Mouse (Mus musculus) ES-E14 (cell line): Measurements from ENCODE around the gene Poln. TPM values are rescaled to one million over a fixed set of nuclear protein-coding genes. Genes with fewer than 3 reads are reported as not detected.

ENCODE experiments used
- DNase-seq: peaks from one replicate; pipeline ENCODE4 v3.0.0-alpha.2; 2013; ENCODE audit warnings: low read depth, low spot score
- H3K27ac ChIP-seq: 2 replicates; pipeline ENCODE4 v1.5.1; 2012; ENCODE audit warnings: low read depth, mild to moderate bottlenecking, low read length, moderate library complexity, mixed read lengths; ENCODE audit not compliant: poor library complexity, insufficient read depth, severe bottlenecking
- H3K36me3 ChIP-seq: 2 replicates; pipeline ENCODE4 v1.6.1; 2012; ENCODE audit warnings: mild to moderate bottlenecking, low read length, moderate library complexity, mixed read lengths; ENCODE audit not compliant: control insufficient read depth, poor library complexity, insufficient read depth, severe bottlenecking
- H3K4me1 ChIP-seq, 2 experiments: fragments of 150-350 bp in 1 of 2; sonication (generic) in 1 of 2; 2 replicates each; pipeline ENCODE4 v1.6.1; 2012; ENCODE audit warnings: low read length in 2 of 2, mild to moderate bottlenecking in 1 of 2, mixed read lengths in 1 of 2; ENCODE audit not compliant: control insufficient read depth in 2 of 2, insufficient read depth in 2 of 2, poor library complexity in 1 of 2
- H3K4me3 ChIP-seq, 2 experiments: fragments of 150-350 bp in 1 of 2; sonication (generic) in 1 of 2; 2 replicates each; pipeline ENCODE4 v1.5.1; 2012; ENCODE audit warnings: low read length in 2 of 2, low read depth in 1 of 2, mild to moderate bottlenecking in 1 of 2, mixed read lengths in 1 of 2; ENCODE audit not compliant: insufficient read depth in 1 of 2, poor library complexity in 1 of 2, severe bottlenecking in 1 of 2
- H3K9ac ChIP-seq: 2 replicates; pipeline ENCODE4 v1.6.1; 2012; ENCODE audit warnings: low read depth, mild to moderate bottlenecking, low read length, mixed read lengths; ENCODE audit not compliant: poor library complexity, insufficient read depth, severe bottlenecking
- H3K9me3 ChIP-seq: fragments of 150-350 bp; sonication (generic); 2 replicates; pipeline ENCODE4 v1.6.1; 2012; ENCODE audit warnings: low read depth, mild to moderate bottlenecking, low read length; ENCODE audit not compliant: control insufficient read depth, insufficient read depth
- CHD2 ChIP-seq: IDR thresholded peaks from 2 replicates; pipeline ENCODE4 v1.6.1; 2014; ENCODE audit warnings: mild to moderate bottlenecking, low read depth, low read length, inconsistent platforms
- HCFC1 ChIP-seq: IDR thresholded peaks from 2 replicates; pipeline ENCODE4 v1.6.1; 2012; ENCODE audit warnings: low read length, inconsistent platforms, borderline replicate concordance; ENCODE audit not compliant: insufficient read depth
- MAFK ChIP-seq: IDR thresholded peaks from 2 replicates; pipeline ENCODE4 v1.6.1; 2014; ENCODE audit warnings: mild to moderate bottlenecking, low read depth, low read length, inconsistent platforms; ENCODE audit not compliant: insufficient read depth
- ZC3H11A ChIP-seq: IDR thresholded peaks from 2 replicates; pipeline ENCODE4 v1.6.1; 2012; ENCODE audit warnings: low read depth, mild to moderate bottlenecking, inconsistent platforms, low read length, borderline replicate concordance
- ZNF384 ChIP-seq: IDR thresholded peaks from 2 replicates; pipeline ENCODE4 v1.6.1; 2012; ENCODE audit warnings: low read depth, low read length, inconsistent platforms
- in situ Hi-C, 2 experiments: fragments of 600-800 bp; cut with MboI; formaldehyde crosslinking; loops; one replicate each; pipeline ENCODE4 v1.15.1; 2025; ENCODE audit warnings: low sequenced_read_pairs in 2 of 2, inconsistent platforms in 1 of 2; ENCODE audit not compliant: unreplicated experiment in 2 of 2
- total RNA-seq: library from RNA; depleted of rRNA; stranded (reverse); fragments of 300-350 nt; gene quantifications from 2 replicates; pipeline ENCODE4 v1.2.3, GENCODE M21; 2012

The Poln gene
- total RNA-seq, 1 experiment: 0.18 TPM

- in situ Hi-C loops: no loop called here
- Histone ChIP-seq H3K36me3 (no peaks in the 10 kb centered on the region; the same call in 1 of the 2 replicates), H3K4me3 (no peak overlapping the region; a peak in 1 of 4 replicates), H3K9me3 (no peaks in the 10 kb centered on the region), H3K4me1 (peaks cover 4 to 11% of the 10 kb centered on the region in 2 experiments; a peak in 3 of 4 replicates), H3K9ac (no peak overlapping the region), H3K27ac (no peak overlapping the region)
- TF ChIP-seq CHD2 (no peak), ZC3H11A (no peak), MAFK (no peak), ZNF384 (no peak), HCFC1 (no peak)
- no peak for DNase-seq
Measured at GRCm38 (mm10) chr5:34167857-34168256, 1.4 kb downstream of the Poln start.

GRCm38 (mm10) chr5:34165793-34166192 is 3.5 kb downstream of the Poln start:
- no peaks in the 10 kb centered on the region; the same call in 1 of the 2 replicates for H3K36me3 ChIP-seq
- DNase-seq: no peak
- no peak overlapping the region for H3K9ac ChIP-seq
- TF ChIP-seq ZC3H11A (no peak), HCFC1 (no peak), MAFK (no peak), ZNF384 (no peak), CHD2 (no peak)
- H3K27ac ChIP-seq: no peak overlapping the region
- peaks cover 2 to 11% of the 10 kb centered on the region in 2 experiments; a peak in 3 of 4 replicates for H3K4me1 ChIP-seq
- no peaks in the 10 kb centered on the region for H3K9me3 ChIP-seq
- H3K4me3 ChIP-seq: no peak overlapping the region
- in situ Hi-C loops: no loop called here

GRCm38 (mm10) chr5:34148476-34148875 is 20.8 kb downstream of the Poln start:
- no peaks in the 10 kb centered on the region for H3K36me3 ChIP-seq
- no peak for TF ChIP-seq ZC3H11A
- no peak for TF ChIP-seq CHD2
- no peak for TF ChIP-seq HCFC1
- no peak for TF ChIP-seq ZNF384
- no peak for TF ChIP-seq MAFK
- H3K9me3 ChIP-seq: no peaks in the 10 kb centered on the region
- no peaks in the 10 kb centered on the region for H3K4me1 ChIP-seq
- DNase-seq: no peak
- in situ Hi-C loops: no loop called here
- H3K9ac ChIP-seq: no peak overlapping the region
- no peak overlapping the region for H3K4me3 ChIP-seq
- no peak overlapping the region for H3K27ac ChIP-seq

GRCm38 (mm10) chr5:34147554-34147953 is 21.7 kb downstream of the Poln start:
- TF ChIP-seq HCFC1 (no peak), MAFK (no peak), CHD2 (no peak), ZC3H11A (no peak), ZNF384 (no peak)
- no peaks in the 10 kb centered on the region for H3K36me3 ChIP-seq
- DNase-seq: no peak
- H3K27ac ChIP-seq: no peak overlapping the region
- in situ Hi-C loops: no loop called here
- no peak overlapping the region for H3K9ac ChIP-seq
- H3K4me1 ChIP-seq: no peaks in the 10 kb centered on the region
- H3K9me3 ChIP-seq: no peaks in the 10 kb centered on the region
- H3K4me3 ChIP-seq: no peak overlapping the region

- Histone ChIP-seq H3K27ac (no peak overlapping the region), H3K36me3 (no peaks in the 10 kb centered on the region), H3K4me1 (no peaks in the 10 kb centered on the region), H3K4me3 (no peak overlapping the region), H3K9me3 (no peaks in the 10 kb centered on the region), H3K9ac (no peak overlapping the region)
- no peak for DNase-seq
- in situ Hi-C loops: no loop called here
- no peak for TF ChIP-seq MAFK
- no peak for TF ChIP-seq ZC3H11A
- no peak for TF ChIP-seq HCFC1
- no peak for TF ChIP-seq ZNF384
- TF ChIP-seq CHD2: no peak
Measured at GRCm38 (mm10) chr5:34139751-34140150, 29.5 kb downstream of the Poln start.
